Mouse (Mus musculus): ENCODE data around the gene Rab7b. TPM values are rescaled to one million over a fixed set of nuclear protein-coding genes. Genes with fewer than 3 reads are reported as not detected.
A peak's percentile ranks its signal among the peaks of the same experiment; 100 is the strongest.

The Rab7b gene
- polyA plus RNA-seq, 1 experiment = 8.4 TPM

GRCm38 (mm10) chr1:131660716-131661472, 27.6 kb upstream of the Rab7b start:
- TF ChIP-seq POLR2A (IDR thresholded peaks at IDR 0.05; ENCODE audit: borderline replicate concordance, extremely low read depth, low read depth, low read length) (no peak), CTCF (IDR thresholded peaks at IDR 0.05; ENCODE audit: insufficient read depth, low read length) (no peak)
- WGBS = 72% methylated on average over 7 of the region's 7 CpGs
- Histone ChIP-seq H3K4me3 (replicated peaks; ENCODE audit: extremely low read depth, low read depth, low read length) (no peak overlapping the region), H3K4me1 (ENCODE audit: control insufficient read depth, insufficient read depth, low read length) (no peaks in the 10 kb centered on the region)
- no peak for DNase-seq

GRCm38 (mm10) chr1:131661749-131662148, 26.7 kb upstream of the Rab7b start:
- TF ChIP-seq CTCF (IDR thresholded peaks at IDR 0.05; ENCODE audit: insufficient read depth, low read length) = no peak
- TF ChIP-seq POLR2A (IDR thresholded peaks at IDR 0.05; ENCODE audit: borderline replicate concordance, extremely low read depth, low read depth, low read length) = no peak
- no peak for DNase-seq
- H3K4me1 ChIP-seq (ENCODE audit: control insufficient read depth, insufficient read depth, low read length) = no peaks in the 10 kb centered on the region
- H3K4me3 ChIP-seq (replicated peaks; ENCODE audit: extremely low read depth, low read depth, low read length) = no peak overlapping the region
- WGBS = 45% methylated on average over 3 of the region's 3 CpGs

GRCm38 (mm10) chr1:131663286-131663995, 25.1 kb upstream of the Rab7b start:
- TF ChIP-seq POLR2A (IDR thresholded peaks at IDR 0.05; ENCODE audit: borderline replicate concordance, extremely low read depth, low read depth, low read length) (no peak), CTCF (IDR thresholded peaks at IDR 0.05; ENCODE audit: insufficient read depth, low read length) (no peak)
- no peak for DNase-seq
- WGBS = 79% methylated on average over 9 of the region's 9 CpGs
- Histone ChIP-seq H3K4me1 (ENCODE audit: control insufficient read depth, insufficient read depth, low read length) (no peaks in the 10 kb centered on the region), H3K4me3 (replicated peaks; ENCODE audit: extremely low read depth, low read depth, low read length) (no peak overlapping the region)

- no peaks in the 10 kb centered on the region for H3K4me1 ChIP-seq (ENCODE audit: control insufficient read depth, insufficient read depth, low read length)
- DNase-seq = no peak
- no peak for TF ChIP-seq CTCF (IDR thresholded peaks at IDR 0.05; ENCODE audit: insufficient read depth, low read length)
- no peak overlapping the region for H3K4me3 ChIP-seq (replicated peaks; ENCODE audit: extremely low read depth, low read depth, low read length)
- WGBS = 83% methylated on average over 5 of the region's 5 CpGs
These were observed 24.4 kb upstream of the Rab7b start for GRCm38 (mm10) chr1:131664136-131664535.

GRCm38 (mm10) chr1:131665886-131666285, 22.6 kb upstream of the Rab7b start:
- no peak for DNase-seq

GRCm38 (mm10) chr1:131671113-131671512, 17.4 kb upstream of the Rab7b start:
- Histone ChIP-seq H3K4me1 (ENCODE audit: control insufficient read depth, insufficient read depth, low read length) (no peaks in the 10 kb centered on the region), H3K4me3 (replicated peaks; ENCODE audit: extremely low read depth, low read depth, low read length) (no peak overlapping the region)
- 78% methylated on average over 8 of the region's 8 CpGs for WGBS
- no peak for TF ChIP-seq POLR2A (IDR thresholded peaks at IDR 0.05; ENCODE audit: borderline replicate concordance, extremely low read depth, low read depth, low read length)
- no peak for DNase-seq

More at GRCm38 (mm10) chr1:131665886-131666285, 22.6 kb upstream of the Rab7b start:
- H3K4me3 ChIP-seq (replicated peaks; ENCODE audit: extremely low read depth, low read depth, low read length) = no peak overlapping the region
- WGBS = 69% methylated on average over 1 of the region's 1 CpGs
- no peaks in the 10 kb centered on the region for H3K4me1 ChIP-seq (ENCODE audit: control insufficient read depth, insufficient read depth, low read length)
- no peak for TF ChIP-seq POLR2A (IDR thresholded peaks at IDR 0.05; ENCODE audit: borderline replicate concordance, extremely low read depth, low read depth, low read length)
- TF ChIP-seq CTCF (IDR thresholded peaks at IDR 0.05; ENCODE audit: insufficient read depth, low read length) = no peak

- WGBS = 63% methylated on average over 7 of the region's 7 CpGs
- TF ChIP-seq POLR2A (IDR thresholded peaks at IDR 0.05; ENCODE audit: borderline replicate concordance, extremely low read depth, low read depth, low read length) (no peak), CTCF (IDR thresholded peaks at IDR 0.05; ENCODE audit: insufficient read depth, low read length) (no peak)
- Histone ChIP-seq H3K4me1 (ENCODE audit: control insufficient read depth, insufficient read depth, low read length) (no peaks in the 10 kb centered on the region), H3K4me3 (replicated peaks; ENCODE audit: extremely low read depth, low read depth, low read length) (no peak overlapping the region)
- no peak for DNase-seq
These were observed 16.1 kb upstream of the Rab7b start for GRCm38 (mm10) chr1:131672361-131672760.

GRCm38 (mm10) chr1:131679644-131680043, 8.9 kb upstream of the Rab7b start:
- no peaks in the 10 kb centered on the region for H3K4me1 ChIP-seq (ENCODE audit: control insufficient read depth, insufficient read depth, low read length)
- H3K4me3 ChIP-seq (replicated peaks; ENCODE audit: extremely low read depth, low read depth, low read length) = no peak overlapping the region
- DNase-seq = no peak
- 57% methylated on average over 5 of the region's 5 CpGs for WGBS
- no peak for TF ChIP-seq CTCF (IDR thresholded peaks at IDR 0.05; ENCODE audit: insufficient read depth, low read length)
- TF ChIP-seq POLR2A (IDR thresholded peaks at IDR 0.05; ENCODE audit: borderline replicate concordance, extremely low read depth, low read depth, low read length) = no peak

GRCm38 (mm10) chr1:131687739-131688138, 756 bp upstream of the Rab7b start:
- no peak for TF ChIP-seq CTCF (IDR thresholded peaks at IDR 0.05; ENCODE audit: insufficient read depth, low read length)
- no peak for TF ChIP-seq POLR2A (IDR thresholded peaks at IDR 0.05; ENCODE audit: borderline replicate concordance, extremely low read depth, low read depth, low read length)
- Histone ChIP-seq H3K4me3 (replicated peaks; ENCODE audit: extremely low read depth, low read depth, low read length) (no peak overlapping the region), H3K4me1 (ENCODE audit: control insufficient read depth, insufficient read depth, low read length) (peaks cover 5% of the 10 kb centered on the region; the same call in 1 of the 2 replicates)
- 97% methylated on average over 2 of the region's 2 CpGs for whole genome bisulfite sequencing
- DNase-seq = no peak

GRCm38 (mm10) chr1:131689016-131689415, 521 bp downstream of the Rab7b start:
- H3K4me1 ChIP-seq (ENCODE audit: control insufficient read depth, insufficient read depth, low read length) = peaks cover 5% of the 10 kb centered on the region; the same call in 1 of the 2 replicates
- 71% methylated on average over 3 of the region's 3 CpGs for WGBS
- TF ChIP-seq POLR2A (IDR thresholded peaks at IDR 0.05; ENCODE audit: borderline replicate concordance, extremely low read depth, low read depth, low read length) (no peak), CTCF (IDR thresholded peaks at IDR 0.05; ENCODE audit: insufficient read depth, low read length) (no peak)
- peak overlapping the region; percentile 63 for H3K4me3 ChIP-seq (replicated peaks; ENCODE audit: extremely low read depth, low read depth, low read length)
- DNase-seq = no peak
